Mouse (Mus musculus): ENCODE results near the gene BC107364. TPM values are rescaled to one million over a fixed set of nuclear protein-coding genes. Genes with fewer than 3 reads are reported as not detected.

Gene BC107364
- not detected for polyA plus RNA-seq (2014; fragmentation: Illumina TruSeq; extraction: RNeasy Lipid Tissue Mini Kit (QIAGEN cat#74804); ENCODE audit: low replicate concordance)

GRCm38 (mm10) chr3:96452262-96452661 is at the start of gene BC107364:
TSS of gene BC107364 (minus strand) at chr3:96452306.

Other genes with a start within 250 kb of the BC107364 start
- gene Bola1, start 232.6 kb downstream of the BC107364 start, polyA plus RNA-seq (2014; fragmentation: Illumina TruSeq; extraction: RNeasy Lipid Tissue Mini Kit (QIAGEN cat#74804); ENCODE audit: low replicate concordance): 1.8 TPM
- not detected for gene Hist2h2ab, start 232.4 kb downstream of the BC107364 start, polyA plus RNA-seq (2014; fragmentation: Illumina TruSeq; extraction: RNeasy Lipid Tissue Mini Kit (QIAGEN cat#74804); ENCODE audit: low replicate concordance)
- not detected for gene Hist2h2ac, start 231.4 kb downstream of the BC107364 start, polyA plus RNA-seq (2014; fragmentation: Illumina TruSeq; extraction: RNeasy Lipid Tissue Mini Kit (QIAGEN cat#74804); ENCODE audit: low replicate concordance)
- 9.9 TPM for gene Hist2h2be, start 231.2 kb downstream of the BC107364 start, polyA plus RNA-seq (2014; fragmentation: Illumina TruSeq; extraction: RNeasy Lipid Tissue Mini Kit (QIAGEN cat#74804); ENCODE audit: low replicate concordance)
- 1.3 TPM for gene Hist2h3c2, start 213.2 kb downstream of the BC107364 start, polyA plus RNA-seq (2014; fragmentation: Illumina TruSeq; extraction: RNeasy Lipid Tissue Mini Kit (QIAGEN cat#74804); ENCODE audit: low replicate concordance)
- not detected for gene Hist2h2aa2, start 212.0 kb downstream of the BC107364 start, polyA plus RNA-seq (2014; fragmentation: Illumina TruSeq; extraction: RNeasy Lipid Tissue Mini Kit (QIAGEN cat#74804); ENCODE audit: low replicate concordance)
- gene Hist2h2aa1, start 206.8 kb downstream of the BC107364 start, polyA plus RNA-seq (2014; fragmentation: Illumina TruSeq; extraction: RNeasy Lipid Tissue Mini Kit (QIAGEN cat#74804); ENCODE audit: low replicate concordance): not detected
- 23.6 TPM for gene Hist2h3c1, start 205.6 kb downstream of the BC107364 start, polyA plus RNA-seq (2014; fragmentation: Illumina TruSeq; extraction: RNeasy Lipid Tissue Mini Kit (QIAGEN cat#74804); ENCODE audit: low replicate concordance)
- not detected for gene Hist2h4, start 189.0 kb downstream of the BC107364 start, polyA plus RNA-seq (2014; fragmentation: Illumina TruSeq; extraction: RNeasy Lipid Tissue Mini Kit (QIAGEN cat#74804); ENCODE audit: low replicate concordance)
- not detected for gene Hist2h3b, start 183.7 kb downstream of the BC107364 start, polyA plus RNA-seq (2014; fragmentation: Illumina TruSeq; extraction: RNeasy Lipid Tissue Mini Kit (QIAGEN cat#74804); ENCODE audit: low replicate concordance)
- not detected for gene Hist2h2bb, start 182.6 kb downstream of the BC107364 start, polyA plus RNA-seq (2014; fragmentation: Illumina TruSeq; extraction: RNeasy Lipid Tissue Mini Kit (QIAGEN cat#74804); ENCODE audit: low replicate concordance)
- 1.2 TPM for gene Fcgr1, start 158.3 kb downstream of the BC107364 start, polyA plus RNA-seq (2014; fragmentation: Illumina TruSeq; extraction: RNeasy Lipid Tissue Mini Kit (QIAGEN cat#74804); ENCODE audit: low replicate concordance)
- gene Hfe2, start 72.9 kb upstream of the BC107364 start, polyA plus RNA-seq (2014; fragmentation: Illumina TruSeq; extraction: RNeasy Lipid Tissue Mini Kit (QIAGEN cat#74804); ENCODE audit: low replicate concordance): not detected
- 165 TPM for gene Txnip, start 105.7 kb upstream of the BC107364 start, polyA plus RNA-seq (2014; fragmentation: Illumina TruSeq; extraction: RNeasy Lipid Tissue Mini Kit (QIAGEN cat#74804); ENCODE audit: low replicate concordance)
- not detected for gene Gm16253, start 124.7 kb upstream of the BC107364 start, polyA plus RNA-seq (2014; fragmentation: Illumina TruSeq; extraction: RNeasy Lipid Tissue Mini Kit (QIAGEN cat#74804); ENCODE audit: low replicate concordance)
- gene Polr3gl, start 141.9 kb upstream of the BC107364 start, polyA plus RNA-seq (2014; fragmentation: Illumina TruSeq; extraction: RNeasy Lipid Tissue Mini Kit (QIAGEN cat#74804); ENCODE audit: low replicate concordance): 36.4 TPM
- not detected for gene Ankrd34a, start 144.3 kb upstream of the BC107364 start, polyA plus RNA-seq (2014; fragmentation: Illumina TruSeq; extraction: RNeasy Lipid Tissue Mini Kit (QIAGEN cat#74804); ENCODE audit: low replicate concordance)
- 6.1 TPM for gene Lix1l, start 148.8 kb upstream of the BC107364 start, polyA plus RNA-seq (2014; fragmentation: Illumina TruSeq; extraction: RNeasy Lipid Tissue Mini Kit (QIAGEN cat#74804); ENCODE audit: low replicate concordance)
- 26.9 TPM for gene Rbm8a, start 177.6 kb upstream of the BC107364 start, polyA plus RNA-seq (2014; fragmentation: Illumina TruSeq; extraction: RNeasy Lipid Tissue Mini Kit (QIAGEN cat#74804); ENCODE audit: low replicate concordance)
- 12.0 TPM for gene Pex11b, start 183.1 kb upstream of the BC107364 start, polyA plus RNA-seq (2014; fragmentation: Illumina TruSeq; extraction: RNeasy Lipid Tissue Mini Kit (QIAGEN cat#74804); ENCODE audit: low replicate concordance)
- not detected for gene Gm42957, start 183.2 kb upstream of the BC107364 start, polyA plus RNA-seq (2014; fragmentation: Illumina TruSeq; extraction: RNeasy Lipid Tissue Mini Kit (QIAGEN cat#74804); ENCODE audit: low replicate concordance)
- gene Itga10, start 193.3 kb upstream of the BC107364 start, polyA plus RNA-seq (2014; fragmentation: Illumina TruSeq; extraction: RNeasy Lipid Tissue Mini Kit (QIAGEN cat#74804); ENCODE audit: low replicate concordance): 0.15 TPM
- gene Ankrd35, start 217.8 kb upstream of the BC107364 start, polyA plus RNA-seq (2014; fragmentation: Illumina TruSeq; extraction: RNeasy Lipid Tissue Mini Kit (QIAGEN cat#74804); ENCODE audit: low replicate concordance): 0.15 TPM
- 1.9 TPM for gene Pias3, start 244.1 kb upstream of the BC107364 start, polyA plus RNA-seq (2014; fragmentation: Illumina TruSeq; extraction: RNeasy Lipid Tissue Mini Kit (QIAGEN cat#74804); ENCODE audit: low replicate concordance)